Mouse (Mus musculus) midbrain, embryonic 14.5 days (tissue): ENCODE data around the gene Mettl7a3. TPM values are rescaled to one million over a fixed set of nuclear protein-coding genes. Genes with fewer than 3 reads are reported as not detected.

Experiments
- ATAC-seq: fragments of 200-750 bp; cut with Nextera tagmentation; 2 replicates; pipeline ENCODE4 v1.8.0; 2017; ENCODE audit warnings: moderate number of reproducible peaks, moderate library complexity; ENCODE audit not compliant: low FRiP score, low TSS enrichment
- DNase-seq: peaks from one replicate; pipeline ENCODE4 v3.0.0-alpha.2; 2015
- H3K27ac ChIP-seq: fragments of 300-500 bp; sonication (generic); replicated peaks from 2 replicates; pipeline ENCODE4 v1.5.1; 2014; ENCODE audit warnings: mild to moderate bottlenecking, low read depth, low read length, moderate library complexity
- H3K27me3 ChIP-seq: fragments of 300-500 bp; sonication (generic); 2 replicates; pipeline ENCODE4 v1.6.1; 2014; ENCODE audit warnings: low read length, control low read depth, mixed read lengths; ENCODE audit not compliant: control insufficient read depth, insufficient read depth
- H3K36me3 ChIP-seq: fragments of 300-500 bp; sonication (generic); 2 replicates; pipeline ENCODE4 v1.6.1; 2014; ENCODE audit warnings: low read length, control low read depth; ENCODE audit not compliant: control insufficient read depth, insufficient read depth
- H3K4me1 ChIP-seq: fragments of 300-500 bp; sonication (generic); 2 replicates; pipeline ENCODE4 v1.6.1; 2014; ENCODE audit warnings: mild to moderate bottlenecking, antibody characterized with exemption, low read length, control low read depth; ENCODE audit not compliant: control insufficient read depth, insufficient read depth
- H3K4me2 ChIP-seq: fragments of 300-500 bp; sonication (generic); 2 replicates; pipeline ENCODE4 v1.6.1; 2014; ENCODE audit warnings: mild to moderate bottlenecking, low read length, moderate library complexity
- H3K4me3 ChIP-seq: fragments of 300-500 bp; sonication (generic); replicated peaks from 2 replicates; pipeline ENCODE4 v1.5.1; 2014; ENCODE audit warnings: low read depth, low read length
- H3K9ac ChIP-seq: fragments of 300-500 bp; sonication (generic); replicated peaks from 2 replicates; pipeline ENCODE4 v1.6.1; 2014; ENCODE audit warnings: mild to moderate bottlenecking, low read length, moderate library complexity
- H3K9me3 ChIP-seq: fragments of 300-500 bp; sonication (generic); 2 replicates; pipeline ENCODE4 v1.6.1; 2016; ENCODE audit warnings: low read length, control low read depth, mixed read lengths; ENCODE audit not compliant: control insufficient read depth
- WGBS: fragments of 180-500 bp; shearing (Covaris S2); extraction: QIAGEN DNeasy Blood & Tissue Kit; methylation state at CpG from one replicate; pipeline ENCODE4 v1.1.7; 2014; 5-methylcytosine and 5-hydroxymethylcytosine counted together
- polyA plus RNA-seq: library from polyadenylated mRNA; unstranded; fragments of >200 nt; fragmentation: Nextera tagmentation; extraction: Ambion mirVana; gene quantifications from 2 replicates; pipeline ENCODE4 v1.2.1, GENCODE M21; 2014

The Mettl7a3 gene
- polyA plus RNA-seq, 1 experiment from 2014 or later: not detected

DNA sequence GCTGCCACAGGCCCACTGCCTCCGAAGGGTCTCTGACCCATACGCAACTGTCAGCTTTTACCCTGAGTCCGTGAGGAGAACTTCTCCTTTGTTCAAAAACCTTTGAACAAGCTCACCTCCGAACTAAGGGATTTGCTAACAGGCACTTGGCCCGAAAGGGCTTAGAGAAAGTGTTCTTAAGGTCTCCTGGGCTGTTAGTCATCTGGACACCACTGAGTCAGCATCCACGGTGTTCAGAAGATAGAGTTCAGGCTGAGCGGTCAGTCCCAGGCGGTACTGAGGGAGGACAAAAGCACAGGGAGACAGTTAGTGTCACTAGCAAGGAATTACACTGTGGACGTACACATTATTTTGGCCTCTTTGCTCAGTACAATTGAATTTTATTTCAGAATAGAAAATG, 54.2 kb downstream of the Mettl7a3 start:
- 62% methylated on average over 9 of the region's 9 CpGs for WGBS
- DNase-seq: no peak
- Histone ChIP-seq H3K4me2 (no peak overlapping the region), H3K4me1 (no peaks in the 10 kb centered on the region), H3K27ac (no peak overlapping the region), H3K9me3 (no peaks in the 10 kb centered on the region), H3K36me3 (peaks cover 15% of the 10 kb centered on the region), H3K4me3 (no peak overlapping the region), H3K27me3 (no peaks in the 10 kb centered on the region), H3K9ac (no peak overlapping the region)
- no peak for ATAC-seq

Other genes with a start within 250 kb of the Mettl7a3 start
- 11.5 and 14.4 TPM in 2 replicates for gene Atf1, start 107.1 kb upstream of the Mettl7a3 start, polyA plus RNA-seq
- not detected in 2 replicates for gene Tmprss12, start 54.1 kb upstream of the Mettl7a3 start, polyA plus RNA-seq
- 3.3 and 7.7 TPM in 2 replicates for gene Mettl7a1, start 30.8 kb upstream of the Mettl7a3 start, polyA plus RNA-seq
- 0.24 TPM in 1 of 2 replicates, not detected in the other for gene Methig1, start 18.2 kb downstream of the Mettl7a3 start, polyA plus RNA-seq
- not detected in 2 replicates for gene Mettl7a2, start 18.3 kb downstream of the Mettl7a3 start, polyA plus RNA-seq
- not detected in 2 replicates for gene Higd1c, start 29.6 kb downstream of the Mettl7a3 start, polyA plus RNA-seq
- gene Gm5475, start 87.2 kb downstream of the Mettl7a3 start, polyA plus RNA-seq: not detected in 2 replicates
- 18.5 and 21.6 TPM in 2 replicates for gene Slc11a2, start 90.1 kb downstream of the Mettl7a3 start, polyA plus RNA-seq
- 44.8 and 51.9 TPM in 2 replicates for gene Letmd1, start 134.1 kb downstream of the Mettl7a3 start, polyA plus RNA-seq
- 51.9 and 53.5 TPM in 2 replicates for gene Csrnp2, start 160.6 kb downstream of the Mettl7a3 start, polyA plus RNA-seq
- 30.1 and 35.8 TPM in 2 replicates for gene Tfcp2, start 217.1 kb downstream of the Mettl7a3 start, polyA plus RNA-seq